Mouse (Mus musculus) kidney, embryonic 14.5 days (tissue): ENCODE measurements around the gene Itgb2. TPM values are rescaled to one million over a fixed set of nuclear protein-coding genes. Genes with fewer than 3 reads are reported as not detected.

Experiments
- ATAC-seq: fragments of 200-750 bp; cut with Nextera tagmentation; 2 replicates; pipeline ENCODE4 v1.8.0; 2017; ENCODE audit warnings: moderate number of reproducible peaks, mild to moderate bottlenecking, moderate TSS enrichment, moderate library complexity; ENCODE audit not compliant: low FRiP score, low TSS enrichment
- H3K27ac ChIP-seq: fragments of 300-500 bp; sonication (generic); 2 replicates; pipeline ENCODE4 v1.5.1; 2014; ENCODE audit warnings: low read depth, mild to moderate bottlenecking, low read length, moderate library complexity, mixed read lengths
- H3K27me3 ChIP-seq: fragments of 300-500 bp; sonication (generic); 2 replicates; pipeline ENCODE4 v1.6.1; 2014; ENCODE audit warnings: mild to moderate bottlenecking, low read length; ENCODE audit not compliant: control insufficient read depth, insufficient read depth
- H3K36me3 ChIP-seq: fragments of 300-500 bp; sonication (generic); 2 replicates; pipeline ENCODE4 v1.6.1; 2014; ENCODE audit warnings: low read length, mixed read lengths; ENCODE audit not compliant: control insufficient read depth, insufficient read depth
- H3K4me1 ChIP-seq: fragments of 300-500 bp; sonication (generic); 2 replicates; pipeline ENCODE4 v1.6.1; 2014; ENCODE audit warnings: low read length, mixed read lengths; ENCODE audit not compliant: control insufficient read depth, insufficient read depth
- H3K4me2 ChIP-seq: fragments of 300-500 bp; sonication (generic); replicated peaks from 2 replicates; pipeline ENCODE4 v1.6.1; 2014; ENCODE audit warnings: low read depth, mild to moderate bottlenecking, low read length
- H3K4me3 ChIP-seq: fragments of 300-500 bp; sonication (generic); 2 replicates; pipeline ENCODE4 v1.5.1; 2014; ENCODE audit warnings: mild to moderate bottlenecking, low read length
- H3K9ac ChIP-seq: fragments of 300-500 bp; sonication (generic); 2 replicates; pipeline ENCODE4 v1.6.1; 2014; ENCODE audit warnings: low read depth, mild to moderate bottlenecking, low read length, moderate library complexity
- H3K9me3 ChIP-seq: fragments of 300-500 bp; sonication (generic); 2 replicates; pipeline ENCODE4 v1.6.1; 2016; ENCODE audit warnings: low read length; ENCODE audit not compliant: control insufficient read depth
- whole genome bisulfite sequencing: fragments of 180-500 bp; shearing (Covaris S2); extraction: QIAGEN DNeasy Blood & Tissue Kit; methylation state at CpG from one replicate; pipeline ENCODE4 v1.1.7; 2014; 5-methylcytosine and 5-hydroxymethylcytosine counted together
- polyA plus RNA-seq: library from polyadenylated mRNA; unstranded; fragments of >200 nt; fragmentation: Nextera tagmentation; extraction: Ambion mirVana; gene quantifications from 2 replicates; pipeline ENCODE4 v1.2.1, GENCODE M21; 2014

The Itgb2 gene
- polyA plus RNA-seq, 1 experiment from 2014 or later = 1.1 TPM

- Histone ChIP-seq H3K27ac (no peak overlapping the region), H3K36me3 (peaks cover 2% of the 10 kb centered on the region), H3K9me3 (no peaks in the 10 kb centered on the region), H3K4me1 (peaks cover 8% of the 10 kb centered on the region; the same call in 1 of the 2 replicates), H3K27me3 (no peaks in the 10 kb centered on the region), H3K4me3 (no peak overlapping the region), H3K9ac (no peak overlapping the region), H3K4me2 (no peak overlapping the region)
- ATAC-seq = no peak
- WGBS = 92% methylated on average over 6 of the region's 6 CpGs
Measured at GRCm38 (mm10) chr10:77604111-77604510, 74.1 kb downstream of the Itgb2 start.

GRCm38 (mm10) chr10:77604958-77605357 lies 74.9 kb downstream of the Itgb2 start:
- Histone ChIP-seq H3K27ac (no peak overlapping the region), H3K4me2 (no peak overlapping the region), H3K4me1 (peaks cover 8% of the 10 kb centered on the region; the same call in 1 of the 2 replicates), H3K9ac (no peak overlapping the region), H3K4me3 (no peak overlapping the region), H3K9me3 (no peaks in the 10 kb centered on the region), H3K27me3 (no peaks in the 10 kb centered on the region), H3K36me3 (peaks cover 7% of the 10 kb centered on the region; the same call in 1 of the 2 replicates)
- WGBS = 84% methylated on average over 5 of the region's 5 CpGs
- no peak for ATAC-seq

DNA sequence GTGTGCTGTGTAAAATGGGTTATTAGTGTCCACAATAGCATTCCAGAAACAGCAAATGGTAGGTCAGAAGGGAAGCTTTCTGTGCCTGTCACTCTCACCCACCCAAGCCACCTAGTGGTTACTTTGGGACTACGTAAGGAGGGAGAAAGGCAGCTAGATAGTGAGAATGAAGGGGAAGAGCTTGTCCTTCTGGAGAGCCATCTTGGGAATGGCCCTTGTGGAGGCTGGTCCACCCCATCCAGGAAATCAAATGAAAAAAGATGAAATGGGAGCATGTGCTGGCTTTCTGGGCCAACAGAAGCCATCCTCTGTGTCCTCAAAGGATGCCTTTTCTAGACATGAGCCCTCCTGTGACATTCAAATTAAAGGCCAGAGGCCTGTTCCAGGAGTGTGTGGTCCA lies 75.3 kb downstream of the Itgb2 start:
- peak; percentile 24; the same call in 1 of the 2 replicates for ATAC-seq
- Histone ChIP-seq H3K27ac (peak overlapping the region; percentile 97), H3K9me3 (no peaks in the 10 kb centered on the region), H3K9ac (peak overlapping the region; percentile 84; the same call in 1 of the 2 replicates), H3K36me3 (peaks cover 11% of the 10 kb centered on the region), H3K4me1 (peaks cover 8% of the 10 kb centered on the region; the same call in 1 of the 2 replicates), H3K4me3 (peak overlapping the region; percentile 83), H3K27me3 (no peaks in the 10 kb centered on the region), H3K4me2 (peak overlapping the region; percentile 93)
- 17% methylated on average over 1 of the region's 1 CpGs for WGBS

GRCm38 (mm10) chr10:77605908-77606826 lies 76.1 kb downstream of the Itgb2 start, which contains the start of the genes Sumo3 and Gm49325:
Sumo3 (plus strand) TSS chr10:77606097.
Gm49325 (plus strand) TSS chr10:77606197.
- H3K9ac ChIP-seq = peak within 1 kb of the TSS; percentile 84
- H3K27ac ChIP-seq = peak within 1 kb of the TSS; percentile 97
- peak within 1 kb of the TSS; percentile 93 for H3K4me2 ChIP-seq
- no peaks in the 10 kb centered on the region for H3K27me3 ChIP-seq
- H3K4me3 ChIP-seq = peak within 1 kb of the TSS; percentile 83
- ATAC-seq = peak; percentile 88
- peaks cover 8% of the 10 kb centered on the region; the same call in 1 of the 2 replicates for H3K4me1 ChIP-seq
- no peaks in the 10 kb centered on the region for H3K9me3 ChIP-seq
- peaks cover 19% of the 10 kb centered on the region for H3K36me3 ChIP-seq
- under 1% methylated on average over 108 of the region's 119 CpGs for WGBS

- Histone ChIP-seq H3K4me1 (peaks cover 8% of the 10 kb centered on the region; the same call in 1 of the 2 replicates), H3K27ac (peak overlapping the region; percentile 97), H3K9ac (peak overlapping the region; percentile 84), H3K4me2 (peak overlapping the region; percentile 93), H3K9me3 (no peaks in the 10 kb centered on the region), H3K36me3 (peaks cover 26% of the 10 kb centered on the region), H3K27me3 (no peaks in the 10 kb centered on the region), H3K4me3 (peak overlapping the region; percentile 83)
- WGBS = 40% methylated on average over 7 of the region's 7 CpGs
- ATAC-seq = no peak; the same call in 1 of the 2 replicates
Measured at GRCm38 (mm10) chr10:77606855-77607254, 76.8 kb downstream of the Itgb2 start.

DNA sequence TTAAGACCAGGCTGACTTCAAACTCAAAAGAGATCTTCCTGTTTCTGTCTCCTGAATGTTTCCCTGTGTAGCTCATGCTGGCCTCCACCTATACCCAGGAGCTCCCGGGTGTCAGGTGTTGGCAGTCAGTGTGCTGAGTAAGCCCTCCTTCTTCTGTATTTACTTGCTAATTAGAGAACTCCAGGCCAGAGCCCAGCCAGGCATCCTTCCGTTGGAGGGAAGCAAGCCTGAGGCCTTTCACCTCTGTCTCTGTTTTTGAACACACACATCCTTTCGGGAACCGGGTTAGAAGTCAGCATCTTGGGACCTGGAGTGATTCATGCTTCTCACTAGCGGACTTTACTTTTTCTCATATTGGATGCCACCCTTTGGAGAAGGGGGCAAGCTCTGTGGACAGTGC lies 77.4 kb downstream of the Itgb2 start:
- peak overlapping the region; percentile 84; the same call in 1 of the 2 replicates for H3K9ac ChIP-seq
- H3K36me3 ChIP-seq = peaks cover 30% of the 10 kb centered on the region
- 0 out of 2 replicates have a peak overlapping the region, but pooled peaks have one; percentile 17 for H3K27ac ChIP-seq
- peak overlapping the region; percentile 83 for H3K4me3 ChIP-seq
- H3K4me1 ChIP-seq = peaks cover 8% of the 10 kb centered on the region; the same call in 1 of the 2 replicates
- peak overlapping the region; percentile 93 for H3K4me2 ChIP-seq
- WGBS = 61% methylated on average over 5 of the region's 5 CpGs
- no peaks in the 10 kb centered on the region for H3K9me3 ChIP-seq
- H3K27me3 ChIP-seq = no peaks in the 10 kb centered on the region
- ATAC-seq = no peak

- H3K4me2 ChIP-seq = no peak overlapping the region
- no peak overlapping the region for H3K27ac ChIP-seq
- peaks cover 40% of the 10 kb centered on the region for H3K36me3 ChIP-seq
- no peaks in the 10 kb centered on the region for H3K9me3 ChIP-seq
- 93% methylated on average over 8 of the region's 8 CpGs for WGBS
- H3K4me1 ChIP-seq = peaks cover 8% of the 10 kb centered on the region; the same call in 1 of the 2 replicates
- no peak overlapping the region for H3K4me3 ChIP-seq
- no peaks in the 10 kb centered on the region for H3K27me3 ChIP-seq
- H3K9ac ChIP-seq = no peak overlapping the region
- ATAC-seq = no peak
Measured at GRCm38 (mm10) chr10:77608589-77608988, 78.5 kb downstream of the Itgb2 start.

DNA sequence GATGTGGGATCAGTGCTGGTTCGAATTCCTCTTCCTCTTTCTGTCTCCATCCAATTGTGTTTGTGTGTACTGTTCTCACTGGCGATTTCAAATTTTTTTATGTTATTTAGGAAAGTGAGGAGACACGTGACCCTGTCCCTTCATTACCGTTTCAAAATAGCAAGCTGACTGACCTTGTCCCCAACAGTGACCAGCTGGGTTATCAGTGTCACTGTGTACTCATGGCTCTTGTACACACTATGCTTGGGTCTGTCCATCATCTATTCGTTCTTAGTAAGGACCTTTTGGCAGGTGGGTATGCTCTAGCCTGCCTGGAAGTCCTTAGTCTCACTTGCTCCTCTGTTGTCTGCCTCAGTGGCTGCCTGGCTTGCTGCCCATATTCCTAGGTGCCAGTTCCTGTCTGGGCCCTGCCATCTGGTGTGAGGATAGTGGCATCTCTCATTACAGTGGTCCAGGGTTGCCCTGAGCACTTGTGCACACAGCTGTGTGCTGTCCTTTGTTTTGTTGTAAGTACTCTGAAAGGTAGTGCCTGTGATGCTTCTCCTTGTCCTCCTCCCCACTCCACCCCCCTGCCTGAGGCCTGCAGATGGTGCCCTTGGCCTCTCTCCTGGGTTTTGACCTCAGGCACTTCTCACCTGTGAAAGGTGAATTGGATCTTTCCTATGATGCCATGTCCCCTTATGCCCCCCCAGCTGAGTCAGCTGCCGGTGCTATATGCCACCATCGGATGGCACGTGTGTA lies 80.3 kb downstream of the Itgb2 start:
- Histone ChIP-seq H3K4me1 (peaks cover 8% of the 10 kb centered on the region; the same call in 1 of the 2 replicates), H3K4me2 (no peak overlapping the region), H3K27ac (no peak overlapping the region), H3K36me3 (peaks cover 56% of the 10 kb centered on the region), H3K4me3 (no peak overlapping the region), H3K9me3 (no peaks in the 10 kb centered on the region), H3K27me3 (no peaks in the 10 kb centered on the region), H3K9ac (no peak overlapping the region)
- ATAC-seq = no peak
- 90% methylated on average over 8 of the region's 8 CpGs for WGBS
